Mouse (Mus musculus): ENCODE results near the gene Dpp6.

Dpp6 gene

DNA sequence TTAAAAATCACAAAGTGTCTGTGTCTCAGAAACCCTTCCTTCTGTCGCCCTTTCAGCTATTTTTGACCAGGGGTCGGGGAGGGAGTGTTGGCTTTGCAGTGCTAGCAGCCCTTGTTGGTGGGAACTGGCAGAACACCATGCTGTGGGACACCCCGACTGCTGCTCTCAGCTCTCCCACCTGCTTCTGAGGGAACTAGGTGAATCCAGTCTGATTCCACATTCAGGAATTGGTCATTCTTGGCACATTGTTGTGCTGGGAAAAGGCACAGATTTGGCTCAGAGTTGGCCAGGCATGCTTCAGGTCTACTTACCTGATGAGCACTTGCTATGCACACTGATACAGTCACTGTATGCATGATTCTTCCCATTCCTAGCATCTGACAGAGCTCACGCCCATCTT lies 454.3 kb downstream of the Dpp6 start:
- in situ Hi-C loops (cut with MboI; ENCODE audit: unreplicated experiment in 2 of 2), result no loop called here

DNA sequence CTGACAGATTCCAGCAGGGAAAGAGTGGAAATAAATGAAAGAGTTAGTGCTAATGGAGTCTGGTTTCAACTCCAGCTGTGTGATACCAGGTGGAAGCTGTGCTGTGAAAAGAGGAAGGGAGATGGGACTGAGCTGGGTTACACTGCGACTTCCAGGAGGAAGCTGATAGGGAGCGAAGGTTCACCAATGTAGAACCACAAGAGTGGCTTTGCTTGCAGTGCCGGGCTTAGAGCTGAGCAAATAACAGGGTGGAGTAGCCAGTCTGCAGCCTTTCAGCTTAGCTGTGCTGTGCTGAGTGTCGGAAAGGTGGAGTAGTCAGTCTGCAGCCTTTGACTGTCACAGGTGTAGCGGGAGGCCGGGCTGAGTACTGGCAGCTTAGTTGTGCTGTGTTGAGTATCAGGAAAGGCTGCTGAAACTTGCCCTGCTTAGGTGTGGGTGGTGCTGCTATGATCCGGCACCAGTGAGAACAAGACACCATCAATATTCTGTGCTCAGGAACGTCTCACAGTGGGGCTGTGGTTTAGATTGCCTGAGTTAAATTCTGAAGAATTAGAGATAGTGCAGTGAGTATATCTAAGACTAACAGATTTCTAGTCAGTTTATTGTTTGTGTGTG lies 457.9 kb downstream of the Dpp6 start:
- in situ Hi-C loops (cut with MboI; ENCODE audit: unreplicated experiment in 2 of 2), result no loop called here

DNA sequence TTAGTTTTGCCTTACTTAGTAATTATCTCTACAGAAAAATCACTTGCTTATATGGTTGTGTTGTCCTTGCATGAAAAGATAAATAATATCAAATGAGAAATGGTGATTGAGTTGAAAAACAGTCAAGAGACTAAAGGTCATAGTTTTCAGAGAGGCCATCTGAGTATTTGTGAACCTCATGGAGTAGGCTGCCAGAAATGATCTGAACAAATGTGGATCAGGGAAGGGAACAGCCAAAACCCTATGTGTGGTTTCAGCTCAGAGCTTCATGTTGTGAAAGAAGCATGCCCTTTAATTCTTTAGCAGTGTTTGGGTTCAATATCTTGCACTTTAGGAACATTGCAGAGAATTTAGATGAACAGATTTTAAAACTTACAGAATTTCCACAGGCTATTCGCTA lies 458.9 kb downstream of the Dpp6 start:
- in situ Hi-C loops (cut with MboI; ENCODE audit: unreplicated experiment in 2 of 2), result no loop called here

DNA sequence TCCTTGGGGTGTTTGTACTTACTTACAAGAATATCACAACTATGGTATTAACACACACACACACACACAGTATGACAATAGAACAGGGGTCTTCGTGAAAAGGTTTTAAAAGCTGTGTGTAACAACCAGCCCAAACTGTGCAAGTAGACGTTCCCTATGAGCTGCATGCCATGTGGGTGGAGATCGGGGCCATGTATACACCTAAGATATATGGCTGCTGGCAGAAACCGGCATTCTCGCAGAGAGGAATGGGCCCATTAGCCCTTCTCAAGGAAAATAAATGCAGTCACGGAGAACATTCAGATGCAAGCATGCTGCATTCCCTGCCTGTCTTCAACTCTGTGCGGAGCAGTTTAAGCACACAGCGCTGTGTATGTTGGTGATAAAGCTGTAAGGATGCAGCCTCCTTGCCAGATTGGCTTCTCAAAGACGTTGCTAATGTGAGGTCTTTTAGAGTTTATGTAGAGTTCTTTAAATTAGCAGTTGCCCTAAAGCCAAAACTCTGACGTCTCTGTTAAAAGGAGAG lies 461.2 kb downstream of the Dpp6 start:
- in situ Hi-C loops (cut with MboI; ENCODE audit: unreplicated experiment in 2 of 2), result no loop called here

DNA sequence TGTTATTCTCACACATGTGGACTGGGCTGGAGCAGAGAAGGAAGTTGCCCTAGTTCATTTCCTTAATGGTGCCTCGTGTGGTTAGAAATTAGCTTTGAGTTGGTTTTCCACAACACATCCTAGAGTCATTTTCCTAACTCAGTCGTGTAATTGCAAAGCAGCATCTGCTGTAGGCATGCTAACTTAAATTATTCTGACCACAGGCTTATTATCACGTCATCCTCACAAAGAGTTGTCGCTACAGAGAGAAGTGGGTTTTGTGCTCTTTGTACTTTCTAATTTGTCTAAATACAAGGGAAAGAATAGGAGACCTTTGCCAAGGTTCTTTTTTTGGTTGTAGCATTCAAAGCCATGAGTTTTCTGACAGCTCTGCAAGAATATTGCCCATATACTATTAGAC lies 469.9 kb downstream of the Dpp6 start:
- in situ Hi-C loops (cut with MboI; ENCODE audit: unreplicated experiment in 2 of 2), result no loop called here

DNA sequence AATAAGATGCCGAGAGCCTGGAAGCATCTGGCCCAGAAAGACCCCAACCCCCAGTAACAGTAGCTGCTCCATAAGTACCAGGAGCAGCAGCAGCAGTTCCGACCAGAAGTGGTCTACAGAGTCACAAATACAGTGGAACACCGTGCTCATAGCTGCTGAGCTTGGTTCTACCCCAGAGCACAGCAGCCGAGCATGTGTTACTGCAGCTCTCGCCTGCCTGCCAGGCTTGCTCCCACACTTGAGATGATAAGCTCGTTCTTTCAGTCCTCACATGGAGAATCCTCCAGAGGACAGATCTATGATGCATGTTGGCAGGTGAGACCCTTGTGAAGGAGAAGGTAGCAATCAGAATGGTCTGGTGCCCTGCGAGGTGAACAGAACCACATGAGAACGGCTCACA lies 474.4 kb downstream of the Dpp6 start:
- in situ Hi-C loops (cut with MboI; ENCODE audit: unreplicated experiment in 2 of 2), result no loop called here

DNA sequence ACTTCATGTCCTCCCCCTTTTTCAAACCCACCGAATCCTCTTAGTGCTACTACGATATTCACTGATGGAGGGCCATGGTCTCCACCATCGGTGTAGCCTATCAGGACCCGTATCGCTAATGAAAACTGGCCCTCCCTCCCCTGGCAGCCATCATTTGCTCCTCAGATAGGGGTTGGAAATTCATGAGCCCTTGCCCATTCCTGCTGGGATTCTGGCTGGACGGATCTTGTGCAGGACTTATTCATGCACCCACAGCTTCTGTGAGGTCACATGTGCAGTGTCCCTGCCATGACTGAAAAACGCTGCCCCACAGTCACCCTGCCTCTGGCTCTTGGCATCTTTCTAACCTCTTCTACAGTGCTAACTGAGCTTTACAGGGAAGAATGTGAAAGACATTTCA lies 475.2 kb downstream of the Dpp6 start:
- in situ Hi-C loops (cut with MboI; ENCODE audit: unreplicated experiment in 2 of 2), result no loop called here

DNA sequence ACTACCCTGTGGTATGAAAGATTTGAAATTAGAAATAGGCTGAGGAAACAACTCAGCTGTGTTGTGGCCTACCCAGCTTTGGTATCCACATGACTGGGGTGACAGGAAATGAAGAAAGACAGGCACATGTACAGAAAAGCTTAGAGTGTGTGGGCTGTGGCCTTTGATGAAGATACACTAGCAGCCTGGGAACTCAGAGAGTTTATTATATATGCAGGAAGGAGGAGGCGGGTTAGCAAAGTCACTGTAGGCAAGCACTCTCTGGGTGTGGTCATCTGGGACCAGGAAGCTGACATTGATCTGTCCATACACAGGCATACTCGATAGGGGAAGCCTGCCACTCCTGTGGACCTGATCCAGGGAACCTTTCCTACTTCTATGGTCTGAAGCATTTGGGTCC lies 487.1 kb downstream of the Dpp6 start:
- in situ Hi-C loops (cut with MboI; ENCODE audit: unreplicated experiment in 2 of 2), result no loop called here

DNA sequence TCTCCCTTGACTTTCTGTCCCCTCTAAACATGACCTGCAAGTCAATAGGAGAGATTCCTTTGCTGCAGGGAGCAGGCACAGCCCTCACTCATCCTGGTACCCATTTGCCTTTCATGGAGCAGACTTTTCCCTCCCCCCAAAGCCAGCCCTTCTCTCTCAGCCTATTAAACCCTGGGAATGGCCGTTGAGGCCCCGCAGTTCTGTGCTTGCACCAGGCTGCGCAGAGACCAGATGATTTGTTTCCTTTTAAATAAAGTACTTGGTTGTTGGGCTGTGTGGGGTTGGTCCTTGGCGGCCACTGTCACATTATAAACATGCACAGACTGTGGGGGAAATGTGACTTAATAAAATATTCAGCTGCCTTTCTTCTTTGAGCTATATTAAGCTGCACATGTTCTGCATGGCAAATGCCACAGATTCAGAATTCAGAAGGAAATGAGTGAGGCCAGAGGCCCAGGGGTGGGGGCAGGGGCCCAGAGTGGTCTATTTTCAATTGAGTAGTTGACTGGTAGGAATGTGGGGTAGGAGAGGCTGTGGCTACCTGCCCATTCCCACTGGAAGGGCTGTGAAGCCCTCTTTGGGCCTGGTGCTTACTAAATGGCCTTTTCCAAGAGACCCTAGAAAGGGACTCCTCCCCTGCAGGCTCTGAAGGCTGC lies 489.6 kb downstream of the Dpp6 start:
- in situ Hi-C loops (cut with MboI; ENCODE audit: unreplicated experiment in 2 of 2), result no loop called here

DNA sequence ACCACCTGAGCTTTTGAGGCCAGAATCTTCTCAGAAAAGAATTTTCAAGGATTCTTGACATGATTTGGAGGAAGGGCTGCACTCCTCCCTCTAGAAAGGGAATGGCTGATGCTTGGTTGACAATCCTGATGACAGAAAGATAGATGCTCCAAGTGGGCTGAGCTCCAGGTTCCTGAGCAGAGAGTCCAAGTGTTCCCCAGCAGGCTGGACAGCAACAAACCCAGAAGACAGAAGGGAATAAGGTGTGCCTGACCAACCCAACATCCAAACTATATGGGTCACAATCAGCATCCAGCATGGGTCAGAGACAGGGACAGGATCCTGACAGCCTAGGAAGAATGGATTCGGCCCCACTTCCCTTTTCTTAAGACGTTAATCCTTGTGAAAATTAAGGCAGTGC lies 493.2 kb downstream of the Dpp6 start:
- in situ Hi-C loops (cut with MboI; ENCODE audit: unreplicated experiment in 2 of 2), result no loop called here

DNA sequence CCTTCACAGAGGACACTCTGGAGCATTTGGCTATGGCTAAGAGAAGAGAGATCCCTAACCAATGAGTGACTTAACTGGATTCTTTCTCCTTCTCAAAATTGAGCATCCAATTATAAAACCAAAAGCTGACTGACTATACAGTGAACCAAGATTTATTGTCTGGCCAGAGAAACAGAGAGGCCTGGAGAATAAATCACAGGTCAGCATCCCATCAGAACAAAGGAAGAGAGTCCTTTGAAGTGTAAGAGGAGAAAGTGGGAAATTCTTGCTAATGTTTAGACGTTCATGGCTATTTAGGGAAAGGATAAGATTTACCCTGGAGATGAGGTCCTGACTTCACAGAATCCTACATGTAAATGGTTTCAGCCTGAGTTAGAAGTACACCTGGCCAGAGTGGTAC lies 499.7 kb downstream of the Dpp6 start:
- in situ Hi-C loops (cut with MboI; ENCODE audit: unreplicated experiment in 2 of 2), result no loop called here

DNA sequence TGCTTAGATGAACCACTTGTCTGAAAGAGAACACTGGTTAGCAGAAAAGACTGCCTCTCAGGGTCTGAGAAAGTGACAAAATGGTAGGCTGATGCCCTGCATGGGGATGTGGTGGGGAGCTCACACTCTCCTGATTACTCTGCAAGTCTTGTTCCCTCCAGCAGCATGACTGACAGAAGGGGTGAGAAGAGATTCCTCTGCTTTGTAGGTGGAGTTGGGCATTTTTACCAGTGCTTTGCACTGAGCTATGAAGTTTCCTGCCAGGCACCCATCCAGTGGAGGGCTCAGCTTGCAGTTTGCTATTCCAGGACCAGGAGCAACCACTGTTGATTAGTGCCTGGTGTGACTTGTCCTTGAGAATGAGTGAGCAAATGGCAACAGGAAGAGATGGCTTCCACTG lies 500.3 kb downstream of the Dpp6 start:
- in situ Hi-C loops (cut with MboI; ENCODE audit: unreplicated experiment in 2 of 2), result no loop called here

DNA sequence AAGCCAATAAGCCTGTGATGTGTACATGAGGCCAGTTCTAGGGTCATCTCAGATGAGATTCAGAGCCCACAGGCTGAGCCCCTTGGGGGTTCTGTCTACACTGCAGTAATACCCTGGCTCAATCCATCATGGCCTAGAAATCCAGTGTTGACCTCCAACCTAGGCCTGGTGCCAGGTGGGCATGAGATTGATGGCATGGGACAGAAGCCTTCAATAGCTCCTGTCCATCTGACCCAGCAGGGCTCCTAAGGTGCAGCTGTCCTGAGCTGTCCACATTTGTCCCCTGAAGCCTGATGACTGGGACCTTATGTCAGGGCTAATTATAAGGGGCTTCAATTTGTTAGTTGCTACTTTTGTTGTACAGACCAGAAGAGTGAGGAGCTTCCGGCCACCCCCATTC lies 500.8 kb downstream of the Dpp6 start:
- in situ Hi-C loops (cut with MboI; ENCODE audit: unreplicated experiment in 2 of 2), result no loop called here

DNA sequence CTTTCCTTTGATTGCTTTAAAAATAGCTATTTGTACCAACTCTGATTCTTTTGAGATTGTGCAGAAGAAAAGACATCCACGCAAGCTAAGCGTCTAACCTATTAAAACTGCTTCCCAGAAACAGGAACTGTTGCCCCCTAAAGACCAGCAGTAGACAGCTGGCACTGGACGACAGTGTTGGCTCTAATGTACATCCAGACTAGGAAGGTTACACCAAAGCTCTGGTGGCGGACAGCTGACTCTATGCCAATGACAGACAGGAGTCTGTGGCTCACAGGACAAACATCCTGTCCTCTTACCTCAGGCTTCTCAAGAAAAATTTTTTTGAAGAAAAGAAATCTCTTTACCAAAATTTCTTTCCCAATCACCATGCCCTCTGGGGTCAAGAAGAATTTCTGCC lies 502.7 kb downstream of the Dpp6 start:
- in situ Hi-C loops (cut with MboI; ENCODE audit: unreplicated experiment in 2 of 2), result no loop called here

DNA sequence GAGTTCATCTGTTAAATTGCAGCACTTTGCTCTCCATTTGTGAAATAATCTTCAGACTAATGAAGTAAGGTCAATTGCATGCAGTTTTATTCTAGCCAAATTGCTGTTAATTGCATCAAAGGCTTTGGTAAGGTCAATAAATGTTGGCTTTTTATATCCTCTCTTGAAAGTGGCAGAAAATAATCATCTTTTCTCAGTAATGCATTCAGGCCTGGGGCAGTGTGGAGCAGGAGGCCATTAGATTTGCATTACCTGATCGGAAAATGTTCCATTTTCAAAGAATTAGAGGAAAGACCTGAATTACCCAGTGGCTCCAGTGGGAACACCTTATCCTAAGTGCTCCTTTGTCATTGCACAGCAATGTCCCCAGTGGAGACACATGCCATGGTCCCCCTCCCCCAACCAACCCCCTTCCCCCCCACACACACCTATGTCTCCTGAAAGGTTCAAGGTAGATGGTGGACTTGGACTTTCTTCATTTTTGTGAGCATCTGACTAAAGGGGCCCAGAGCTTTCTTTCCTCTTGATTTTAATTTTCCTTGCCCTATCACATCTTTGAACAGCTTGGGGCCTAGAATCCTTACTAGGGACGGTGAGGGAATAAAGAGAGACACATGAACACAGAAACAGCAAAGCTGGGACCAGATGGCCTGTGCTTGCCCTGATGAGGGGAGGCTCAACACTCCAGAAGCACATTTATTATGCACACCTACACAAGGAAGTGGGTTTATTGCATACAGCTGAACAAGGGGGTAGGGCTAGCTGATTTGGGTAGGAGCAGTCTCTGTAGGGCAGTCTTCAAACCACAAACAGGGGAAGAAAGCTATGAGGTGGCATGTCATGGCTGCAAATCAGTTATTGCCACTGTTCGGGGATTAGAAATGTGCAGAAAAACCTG lies 506.1 kb downstream of the Dpp6 start:
- in situ Hi-C loops (cut with MboI; ENCODE audit: unreplicated experiment in 2 of 2), result no loop called here

DNA sequence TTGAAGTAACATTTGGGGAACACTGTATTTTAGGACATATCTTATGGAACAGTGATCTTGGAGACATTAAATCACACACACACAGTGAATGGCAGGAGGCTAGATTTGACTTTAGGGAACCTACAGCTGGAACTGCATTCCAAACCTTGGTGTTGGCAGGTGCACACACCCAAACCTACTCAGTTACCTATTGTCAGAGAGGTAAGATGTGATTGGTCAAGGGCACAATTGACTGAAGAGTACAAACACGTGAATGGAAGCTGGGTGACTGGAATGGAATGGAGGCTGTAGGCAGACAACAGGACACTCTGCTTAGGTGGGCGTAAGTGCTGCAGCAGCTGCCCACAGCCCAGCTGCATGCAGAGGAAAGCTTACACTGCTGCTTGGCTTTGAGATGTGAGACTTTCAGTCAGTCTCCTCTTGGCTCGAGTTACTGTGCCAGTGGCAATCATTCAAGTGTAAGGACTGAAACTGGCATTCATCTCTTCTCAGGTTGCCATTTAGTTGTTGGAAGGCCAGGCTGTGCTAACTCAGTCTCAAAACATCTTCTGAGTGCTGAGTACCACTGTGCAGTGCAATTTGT lies 507.4 kb downstream of the Dpp6 start:
- in situ Hi-C loops (cut with MboI; ENCODE audit: unreplicated experiment in 2 of 2), result no loop called here

DNA sequence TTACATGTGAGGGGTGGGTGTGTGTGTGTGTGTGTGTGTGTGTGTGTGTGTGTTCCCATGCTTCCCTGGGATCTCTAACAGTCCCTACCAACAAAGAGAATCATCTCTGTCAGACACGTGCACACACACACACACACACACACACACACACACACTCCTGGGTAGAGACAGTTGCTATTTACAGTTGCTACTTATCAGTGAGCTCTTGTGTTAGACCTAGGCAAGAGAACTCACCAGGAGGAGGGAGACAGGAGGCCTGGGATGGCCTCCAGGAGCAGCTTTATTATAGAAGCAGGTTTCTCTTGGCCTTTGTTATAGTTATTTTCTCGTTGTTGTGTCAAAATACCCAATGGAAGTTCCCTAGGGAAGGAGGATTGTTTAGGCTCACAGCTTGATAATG lies 519.7 kb downstream of the Dpp6 start:
- in situ Hi-C loops (cut with MboI; ENCODE audit: unreplicated experiment in 2 of 2), result no loop called here

DNA sequence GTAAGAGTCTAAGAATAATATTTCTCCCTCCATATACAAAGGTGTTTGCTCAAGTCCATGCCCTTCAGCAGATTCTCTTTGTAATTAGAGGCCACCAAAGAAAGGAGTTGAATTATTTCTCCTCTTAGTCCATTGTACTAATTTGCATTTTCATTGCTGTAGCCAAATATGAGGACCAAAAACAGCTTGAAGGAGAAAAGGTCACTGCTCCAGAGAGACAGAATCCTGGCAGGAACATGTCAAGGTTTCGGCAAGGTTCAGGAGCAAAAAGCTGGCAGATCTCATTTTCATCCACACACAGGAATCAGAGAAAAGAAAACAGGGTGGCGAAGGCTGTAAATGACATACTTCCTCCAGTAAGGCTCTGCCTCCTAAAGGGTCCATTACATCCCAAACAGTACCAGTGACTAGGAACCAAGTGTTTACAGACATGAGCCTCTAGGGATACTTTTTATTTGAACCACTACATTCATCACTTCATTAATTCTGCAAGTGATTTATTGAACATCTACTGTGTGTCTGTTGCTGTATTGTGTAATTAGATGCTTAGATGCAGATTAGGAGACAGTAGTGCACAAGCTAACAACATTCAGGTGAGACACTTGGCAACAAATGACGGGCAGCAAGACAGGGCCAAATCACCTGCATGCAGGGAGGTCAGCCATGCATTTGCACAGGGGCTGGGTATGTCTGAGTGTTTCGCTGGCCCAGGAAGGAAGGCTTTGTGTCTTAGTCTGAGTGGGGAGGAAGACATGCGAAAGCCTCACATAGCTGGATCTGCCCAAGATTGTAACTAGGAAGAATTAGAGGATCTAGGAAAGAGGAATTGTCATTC lies 522.4 kb downstream of the Dpp6 start:
- in situ Hi-C loops (cut with MboI; ENCODE audit: unreplicated experiment in 2 of 2), result no loop called here

DNA sequence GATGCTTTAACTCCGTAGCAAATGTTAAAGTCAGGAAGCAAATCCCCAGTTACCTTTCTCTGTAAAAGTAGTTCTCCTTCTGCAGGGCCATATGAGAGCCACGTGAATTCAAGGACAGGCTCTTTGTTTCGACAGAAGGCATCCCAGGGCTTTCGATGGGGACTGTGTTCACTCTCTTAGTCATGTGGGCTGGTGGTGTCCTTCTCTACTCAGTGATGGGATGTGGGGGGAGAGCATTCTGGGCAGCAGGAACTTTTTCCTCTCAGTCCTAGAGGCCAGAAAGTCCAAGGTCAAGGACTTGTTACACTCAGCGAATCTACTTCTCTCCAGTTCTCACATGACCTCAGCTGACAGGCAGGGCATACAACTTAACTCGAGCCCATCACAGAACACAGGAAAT lies 525.3 kb downstream of the Dpp6 start:
- in situ Hi-C loops (cut with MboI; ENCODE audit: unreplicated experiment in 2 of 2), result no loop called here

DNA sequence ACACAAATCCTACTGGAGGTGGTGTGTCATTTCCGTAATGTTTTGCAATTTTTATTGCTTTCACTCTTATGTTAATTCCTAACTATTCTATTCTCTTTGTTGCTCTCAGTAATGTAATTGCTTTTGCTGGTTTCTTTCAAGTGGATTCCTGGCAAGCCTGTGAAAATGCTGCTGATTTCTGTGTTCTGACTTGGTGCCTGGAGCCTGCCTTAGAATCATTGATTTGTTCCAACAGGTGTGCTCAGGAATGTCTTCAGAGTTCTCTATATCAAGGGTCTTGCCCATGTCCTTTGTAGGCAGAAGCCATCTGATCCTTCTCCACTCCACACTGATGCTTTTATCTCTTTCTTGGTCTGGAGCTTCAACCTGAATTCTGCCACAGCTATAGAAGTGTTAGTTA lies 526.6 kb downstream of the Dpp6 start:
- in situ Hi-C loops (cut with MboI; ENCODE audit: unreplicated experiment in 2 of 2), result no loop called here

Data from v-Abl transformed pro-B cells (cell line).